Mouse (Mus musculus) E14TG2a.4 (cell line): ENCODE results near the gene Nsd1.

ENCODE experiments used
- H3K27me3 ChIP-seq: 2 replicates; pipeline ENCODE4 v1.6.1; 2014; ENCODE audit warnings: low read length, control low read depth; ENCODE audit not compliant: insufficient read depth
- H3K36me3 ChIP-seq: 2 replicates; pipeline ENCODE4 v1.6.1; 2014; ENCODE audit warnings: low read length, control low read depth; ENCODE audit not compliant: insufficient read depth
- H3K4me1 ChIP-seq: replicated peaks from 2 replicates; pipeline ENCODE4 v1.6.1; 2014; ENCODE audit warnings: low read depth, low read length, control low read depth
- H3K4me3 ChIP-seq: replicated peaks from 2 replicates; pipeline ENCODE4 v1.5.1; 2014; ENCODE audit warnings: mild to moderate bottlenecking, low read length
- H3K9me3 ChIP-seq: 2 replicates; pipeline ENCODE4 v1.6.1; 2014; ENCODE audit warnings: low read length, control low read depth
- CTCF ChIP-seq: conservative IDR thresholded peaks from 2 replicates; pipeline ENCODE4 v1.5.1; 2014; ENCODE audit warnings: low read length
- NANOG ChIP-seq: IDR thresholded peaks from 2 replicates; pipeline ENCODE4 v1.6.1; 2014; ENCODE audit warnings: borderline replicate concordance, low read length, mixed read lengths
- POU5F1 ChIP-seq: IDR thresholded peaks from 2 replicates; pipeline ENCODE4 v1.6.1; 2014; ENCODE audit warnings: low read length, borderline replicate concordance

Nsd1 gene

DNA sequence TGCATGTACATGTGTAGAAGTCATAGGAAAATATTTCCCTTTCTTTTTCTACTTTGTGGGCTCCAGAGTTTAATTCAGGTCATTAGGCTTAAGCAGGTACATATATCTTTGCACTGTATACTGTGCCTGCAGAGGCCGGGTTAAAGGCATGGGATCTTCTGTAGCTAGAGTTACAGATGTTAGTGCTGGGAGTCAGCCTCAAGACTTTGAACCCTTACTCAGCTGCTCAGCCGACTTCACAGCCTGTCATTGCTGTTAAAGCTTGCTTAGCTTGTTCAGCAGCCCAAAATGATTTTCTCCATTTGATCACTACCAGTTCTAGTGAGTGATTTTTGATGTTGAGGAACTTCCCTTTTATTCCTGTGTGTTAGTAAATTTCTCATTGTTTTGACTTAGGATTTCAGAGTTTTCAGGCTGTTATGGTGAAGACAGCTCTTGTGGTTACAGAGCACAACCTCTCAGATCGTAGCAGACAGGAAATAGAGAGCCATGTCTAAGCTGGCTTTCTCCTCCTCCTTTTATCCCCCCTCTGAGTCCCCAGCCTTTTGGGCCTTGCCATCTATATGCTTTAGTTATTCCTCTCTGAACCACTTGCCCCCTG, 45.6 kb downstream of the Nsd1 start:
- Histone ChIP-seq H3K9me3 (no peaks in the 10 kb centered on the region), H3K27me3 (no peaks in the 10 kb centered on the region), H3K4me1 (peaks cover 60% of the 10 kb centered on the region), H3K4me3 (no peak overlapping the region), H3K36me3 (peaks cover 79% of the 10 kb centered on the region)
- no peak for TF ChIP-seq POU5F1
- no peak for TF ChIP-seq CTCF
- TF ChIP-seq NANOG = no peak

DNA sequence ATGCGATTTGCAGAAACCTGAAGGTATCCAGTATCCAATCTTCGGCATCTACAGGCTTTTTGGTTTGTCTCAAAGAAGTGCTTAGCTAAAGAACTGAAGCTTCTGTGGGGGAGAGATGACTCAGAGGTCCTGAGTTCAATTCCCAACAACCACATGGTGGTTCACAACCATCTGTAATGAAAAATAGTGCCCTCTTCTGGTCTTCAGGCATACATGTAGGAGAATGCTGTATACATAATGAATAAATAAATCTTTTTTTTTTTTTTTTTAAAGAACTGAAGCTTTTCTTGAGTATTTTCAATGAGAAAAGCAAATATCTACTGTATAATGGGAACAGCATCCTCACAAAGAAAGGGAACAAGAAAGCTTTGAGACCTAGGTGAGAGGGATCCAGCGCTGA, 49.1 kb downstream of the Nsd1 start:
- no peaks in the 10 kb centered on the region for H3K27me3 ChIP-seq
- H3K4me3 ChIP-seq = no peak overlapping the region
- TF ChIP-seq POU5F1 (no peak), CTCF (peak; percentile 13; the same call in 1 of the 2 replicates)
- peaks cover 37% of the 10 kb centered on the region for H3K4me1 ChIP-seq
- peaks cover 83% of the 10 kb centered on the region for H3K36me3 ChIP-seq
- H3K9me3 ChIP-seq = no peaks in the 10 kb centered on the region

DNA sequence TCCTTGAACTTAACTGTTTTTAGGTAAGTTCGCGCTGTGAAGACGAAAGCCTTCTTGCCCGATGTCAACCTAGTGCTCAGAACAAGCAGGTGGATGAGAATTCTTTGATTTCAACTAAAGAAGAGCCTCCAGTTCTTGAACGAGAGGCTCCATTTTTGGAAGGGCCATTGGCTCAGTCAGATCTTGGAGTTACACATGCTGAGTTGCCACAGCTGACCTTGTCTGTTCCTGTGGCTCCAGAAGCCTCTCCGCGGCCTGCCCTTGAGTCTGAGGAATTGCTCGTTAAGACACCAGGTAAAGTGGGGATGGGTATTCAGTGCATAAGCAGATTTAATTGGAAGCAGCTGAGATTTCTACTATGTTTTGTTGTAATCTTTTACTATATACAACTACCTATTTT, 51.9 kb downstream of the Nsd1 start:
- TF ChIP-seq CTCF (no peak), POU5F1 (no peak), NANOG (no peak)
- peaks cover 26% of the 10 kb centered on the region for H3K4me1 ChIP-seq
- H3K36me3 ChIP-seq = peaks cover 81% of the 10 kb centered on the region
- no peak overlapping the region for H3K4me3 ChIP-seq
- no peaks in the 10 kb centered on the region for H3K9me3 ChIP-seq
- H3K27me3 ChIP-seq = no peaks in the 10 kb centered on the region

DNA sequence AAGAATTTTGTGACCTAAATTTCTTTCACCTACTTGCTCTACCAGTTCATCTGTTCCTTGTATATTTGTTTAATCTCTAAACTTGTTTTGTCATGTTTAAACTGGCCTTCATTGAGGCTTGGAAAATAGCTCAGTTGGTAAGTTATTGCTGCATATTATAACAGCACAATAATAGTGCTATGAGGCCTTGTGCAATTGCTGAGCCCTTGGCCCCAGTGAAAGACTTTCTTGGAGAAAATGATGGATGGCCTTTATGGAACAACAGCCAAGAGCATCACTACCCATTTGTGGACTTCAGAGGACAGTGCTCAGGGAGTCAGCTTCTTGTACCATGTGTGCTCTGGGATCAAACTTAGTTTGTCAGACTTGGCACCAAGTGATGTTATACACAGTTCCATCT, 52.5 kb downstream of the Nsd1 start:
- TF ChIP-seq NANOG (no peak), POU5F1 (no peak), CTCF (no peak)
- Histone ChIP-seq H3K4me1 (peaks cover 21% of the 10 kb centered on the region; the same call in 1 of the 2 replicates), H3K9me3 (no peaks in the 10 kb centered on the region), H3K36me3 (peaks cover 77% of the 10 kb centered on the region), H3K4me3 (no peak overlapping the region), H3K27me3 (no peaks in the 10 kb centered on the region)

DNA sequence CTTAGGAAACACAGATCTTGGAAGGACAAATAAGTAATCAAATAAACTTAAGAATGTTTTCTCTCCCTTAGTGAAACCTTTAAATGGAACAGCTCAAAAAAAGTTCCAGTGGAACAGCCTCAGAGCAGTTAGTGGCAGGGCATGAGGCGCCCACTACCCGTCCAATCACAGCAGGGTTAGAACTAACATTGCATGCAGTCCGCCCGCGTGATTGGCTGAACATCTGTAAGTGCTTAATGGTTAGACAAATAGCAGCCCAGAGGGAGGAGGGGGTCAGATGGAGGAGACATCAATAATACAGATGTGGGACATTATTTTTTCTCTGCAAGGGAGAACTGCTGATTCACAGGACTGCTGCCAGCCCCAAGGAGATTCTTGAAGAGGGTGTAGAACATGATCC, 67.6 kb downstream of the Nsd1 start:
- TF ChIP-seq CTCF (no peak), POU5F1 (no peak), NANOG (no peak)
- no peaks in the 10 kb centered on the region for H3K27me3 ChIP-seq
- peaks cover 60% of the 10 kb centered on the region for H3K4me1 ChIP-seq
- no peak overlapping the region for H3K4me3 ChIP-seq
- peaks cover 91% of the 10 kb centered on the region for H3K36me3 ChIP-seq
- no peaks in the 10 kb centered on the region for H3K9me3 ChIP-seq

DNA sequence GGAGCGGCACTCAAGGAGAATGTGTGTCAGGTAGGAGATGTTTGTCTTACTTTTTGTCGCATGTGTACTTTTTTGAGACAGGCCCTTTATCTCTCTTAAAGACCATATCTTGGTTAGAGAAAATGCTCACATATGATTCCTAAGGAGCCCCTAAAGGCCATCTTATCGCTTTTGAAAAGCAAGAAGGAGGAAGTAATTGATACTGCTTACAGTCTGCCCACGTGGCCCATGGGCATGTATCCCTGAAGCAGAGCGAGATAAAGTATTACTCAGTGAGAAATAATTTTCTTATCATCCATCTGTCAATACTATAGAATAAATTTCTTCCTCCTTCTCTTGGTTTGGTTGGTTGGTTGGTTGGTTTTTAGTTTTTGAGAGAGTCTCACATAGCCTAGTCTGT, 68.1 kb downstream of the Nsd1 start:
- TF ChIP-seq POU5F1 (no peak), NANOG (no peak), CTCF (no peak)
- no peaks in the 10 kb centered on the region for H3K27me3 ChIP-seq
- H3K36me3 ChIP-seq = peaks cover 92% of the 10 kb centered on the region
- H3K4me3 ChIP-seq = no peak overlapping the region
- H3K9me3 ChIP-seq = no peaks in the 10 kb centered on the region
- H3K4me1 ChIP-seq = peaks cover 60% of the 10 kb centered on the region

DNA sequence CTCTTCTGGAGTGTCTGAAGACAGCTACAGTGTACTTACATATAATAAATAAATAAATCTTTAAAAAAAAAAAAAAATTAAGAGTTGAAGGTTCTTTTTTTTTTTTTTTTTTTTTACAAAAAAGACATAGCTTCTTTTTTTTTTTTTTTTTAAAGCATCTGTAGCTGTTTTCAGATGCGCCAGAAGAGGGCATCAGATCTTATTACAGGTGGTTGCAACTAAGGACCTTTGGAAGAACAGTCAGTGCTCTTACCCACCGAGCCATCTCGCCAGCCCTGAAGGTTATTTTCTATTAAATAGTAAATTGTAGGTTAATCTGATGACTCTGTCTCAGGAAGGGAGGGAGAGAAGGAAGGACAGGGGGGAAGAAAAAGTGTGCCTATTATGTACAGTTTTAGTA, 79.3 kb downstream of the Nsd1 start:
- Histone ChIP-seq H3K4me3 (no peak overlapping the region), H3K4me1 (peaks cover 7% of the 10 kb centered on the region), H3K9me3 (no peaks in the 10 kb centered on the region), H3K36me3 (peaks cover 92% of the 10 kb centered on the region), H3K27me3 (no peaks in the 10 kb centered on the region)
- TF ChIP-seq CTCF = no peak
- no peak for TF ChIP-seq NANOG
- TF ChIP-seq POU5F1 = no peak

DNA sequence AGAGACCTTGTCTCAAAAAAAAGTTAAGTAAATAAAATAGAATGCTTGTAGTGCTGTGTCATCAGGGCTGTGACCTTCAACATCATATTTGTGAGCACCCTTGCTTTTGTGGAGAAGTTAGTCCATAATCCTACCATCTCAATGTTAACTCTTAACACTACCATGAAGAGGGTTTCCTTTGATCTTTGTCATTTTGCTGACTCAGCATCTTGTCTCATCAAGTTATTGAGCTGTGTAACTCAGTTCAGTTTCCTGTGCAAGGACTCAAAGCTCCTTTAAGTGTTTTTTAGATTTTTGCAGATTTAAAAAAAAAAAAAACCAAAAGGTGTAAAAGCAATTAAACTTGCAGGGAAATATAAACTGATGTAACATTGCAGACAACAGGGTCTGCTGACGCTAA, 87.2 kb downstream of the Nsd1 start:
- Histone ChIP-seq H3K36me3 (peaks cover 100% of the 10 kb centered on the region), H3K27me3 (no peaks in the 10 kb centered on the region), H3K9me3 (no peaks in the 10 kb centered on the region), H3K4me1 (0 out of 2 replicates have a peak, but pooled peaks cover 5% of the 10 kb centered on the region), H3K4me3 (no peak overlapping the region)
- TF ChIP-seq NANOG = no peak
- no peak for TF ChIP-seq POU5F1

DNA sequence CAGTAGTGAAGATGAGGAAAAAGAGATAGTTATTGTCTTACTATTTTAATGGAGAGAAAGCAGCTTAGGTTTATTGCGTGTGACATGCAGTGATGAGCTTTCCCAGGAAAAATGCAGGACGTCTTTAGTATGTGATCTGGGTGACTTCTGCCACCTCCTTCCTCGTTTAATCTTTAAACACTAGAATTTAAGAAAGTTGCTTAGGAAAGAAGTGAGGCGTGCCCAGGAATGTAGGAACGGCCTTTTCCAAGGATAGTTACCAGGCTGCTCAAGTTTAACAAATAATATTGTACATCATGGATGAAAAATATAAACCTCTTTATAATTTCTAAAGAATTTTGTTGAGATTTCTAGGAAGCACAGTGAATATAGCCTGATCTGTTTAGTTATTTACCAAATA, 91.3 kb downstream of the Nsd1 start:
- TF ChIP-seq NANOG = no peak
- TF ChIP-seq POU5F1 = no peak
- no peak for TF ChIP-seq CTCF

More for the DNA sequence above, 91.3 kb downstream of the Nsd1 start:
- peaks cover 100% of the 10 kb centered on the region for H3K36me3 ChIP-seq
- H3K4me3 ChIP-seq = no peak overlapping the region
- H3K4me1 ChIP-seq = no peaks in the 10 kb centered on the region
- H3K9me3 ChIP-seq = no peaks in the 10 kb centered on the region
- no peaks in the 10 kb centered on the region for H3K27me3 ChIP-seq
